Mouse (Mus musculus) ovary, adult 18-20 months (tissue): Measurements from ENCODE around the gene Gm18336.
"Not testable (repeated sequence)": the region's sequence is repeated elsewhere in the genome, so short reads cannot be mapped to it uniquely, and the experiment has no call there.

ENCODE experiments used
- DNase-seq: peaks from one replicate; pipeline ENCODE4 v3.0.0; 2022; ENCODE audit warnings: low spot score, mixed read lengths

Gene Gm18336

DNA sequence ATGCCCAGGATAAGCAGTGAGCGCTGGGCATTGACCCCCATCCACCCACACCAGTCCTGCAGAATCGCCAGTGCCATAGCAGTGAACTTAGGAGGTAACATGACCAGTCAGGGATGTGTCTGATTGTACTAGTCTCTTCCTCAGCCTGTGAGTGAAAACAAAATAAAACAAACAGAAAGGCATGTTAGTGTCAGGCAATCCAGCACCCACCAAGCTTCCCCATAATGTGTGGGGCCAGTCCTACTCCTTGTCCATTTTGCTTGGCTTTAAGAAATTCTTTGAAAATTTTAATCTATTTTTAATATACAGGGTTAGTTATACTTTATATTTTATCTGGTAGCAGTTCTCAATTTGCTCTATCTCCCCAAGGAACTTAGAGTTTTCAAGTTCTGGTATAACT lies at the start of gene Gm18336:
Gene Gm18336 (minus strand): TSS at position 101 of the 400 bp plus-strand sequence.
- DNase-seq: not testable (repeated sequence)

DNA sequence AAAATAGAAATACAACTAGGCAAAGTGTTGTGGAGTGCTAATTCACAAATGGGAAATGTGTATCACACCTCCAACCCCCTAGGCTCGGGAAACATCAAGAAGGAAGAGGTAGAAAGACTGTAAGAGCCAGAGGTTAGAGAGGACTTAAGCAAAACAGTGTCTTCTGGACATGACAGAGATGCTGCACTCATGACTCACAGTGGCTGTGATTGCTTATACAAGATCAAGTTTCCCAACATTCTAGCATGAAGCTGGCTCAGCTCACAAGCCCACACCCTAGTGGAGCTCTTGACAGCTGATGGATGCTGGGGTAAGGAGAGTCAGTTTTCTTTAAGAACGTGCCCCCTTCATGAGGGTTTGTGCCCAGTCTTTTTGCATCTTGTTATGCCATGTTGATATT lies 42.9 kb upstream of the Gm18336 start:
- DNase-seq: no peak

DNA sequence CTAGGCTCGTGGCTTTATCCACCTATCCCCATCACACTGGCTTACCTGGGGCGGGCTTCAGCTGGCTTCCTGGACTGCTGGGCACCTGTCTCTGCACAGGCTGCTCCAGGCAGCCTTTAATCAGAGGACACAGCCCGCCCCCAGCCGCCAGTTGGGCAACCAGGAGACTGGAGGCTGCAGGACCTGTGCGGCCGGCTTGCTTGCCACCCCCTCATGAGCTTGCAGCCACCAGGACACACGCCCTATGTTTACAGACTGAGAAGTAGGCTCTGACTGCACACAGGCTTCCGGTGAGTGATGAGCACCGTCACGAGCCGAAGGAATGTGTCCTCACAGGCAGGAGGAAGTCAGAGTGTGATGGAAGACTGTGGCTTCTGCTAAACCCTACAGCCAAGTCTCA lies 36.7 kb upstream of the Gm18336 start, which contains the start of gene Trex2:
Gene Trex2 (minus strand): TSS at position 93 of the 400 bp plus-strand sequence.
- no peak for DNase-seq

DNA sequence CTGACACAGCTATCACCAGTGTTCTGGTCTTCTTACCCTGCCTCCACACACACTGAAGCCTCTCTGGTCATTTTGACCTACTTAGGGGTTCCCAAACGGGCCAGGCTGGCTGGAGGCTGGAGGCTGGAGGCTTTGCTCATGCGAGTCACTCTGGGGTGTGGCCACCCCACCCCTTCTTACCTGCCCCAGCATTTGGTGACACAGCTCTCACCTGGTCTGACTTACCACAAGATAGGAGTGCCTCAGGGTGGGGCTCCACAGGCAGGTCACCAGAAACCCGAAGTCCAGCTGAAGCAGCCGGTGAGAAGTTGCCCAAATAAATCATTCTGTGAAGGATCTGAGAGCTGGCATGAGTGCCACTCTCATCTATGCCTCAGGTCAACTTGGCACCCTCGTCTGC lies 34.3 kb upstream of the Gm18336 start:
- no peak for DNase-seq

DNA sequence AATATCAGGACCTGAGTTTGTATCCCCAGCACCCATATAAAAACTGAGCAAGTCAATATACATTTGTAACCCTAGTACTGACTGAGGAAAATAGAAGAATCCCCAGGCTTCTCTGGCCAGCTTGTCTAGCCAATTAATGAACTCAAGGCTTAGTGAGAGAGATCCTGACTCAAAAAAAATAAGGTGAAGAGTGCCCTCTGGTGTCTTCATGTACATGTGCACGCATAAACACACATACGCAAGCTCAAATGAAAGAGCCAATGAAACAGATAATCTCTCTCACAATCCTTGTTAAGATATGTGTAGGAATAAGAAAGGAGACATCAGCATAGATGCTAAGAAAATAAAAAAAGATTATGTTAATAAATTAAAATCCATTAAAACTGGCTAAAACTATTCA lies 31.5 kb upstream of the Gm18336 start:
- DNase-seq: no peak

DNA sequence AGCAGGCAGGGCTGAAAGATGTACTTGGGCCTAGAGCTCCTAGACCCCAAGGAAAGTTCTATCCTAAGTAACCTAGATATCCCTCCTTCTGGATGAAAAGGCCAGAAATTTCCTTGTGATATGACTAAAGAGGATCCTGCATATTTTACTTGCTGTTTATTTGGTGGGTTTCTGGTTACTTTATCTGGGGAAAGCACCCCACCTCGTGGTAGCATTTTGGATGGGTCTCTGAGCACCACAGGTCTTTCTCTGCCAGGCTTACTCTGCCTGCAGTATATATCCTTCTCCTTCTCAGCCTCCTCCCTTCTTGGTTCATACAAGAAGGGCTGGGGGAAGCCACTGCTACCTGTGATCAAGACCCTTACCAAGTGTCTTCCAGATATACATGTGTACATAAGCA lies 14.2 kb upstream of the Gm18336 start:
- DNase-seq: no peak

DNA sequence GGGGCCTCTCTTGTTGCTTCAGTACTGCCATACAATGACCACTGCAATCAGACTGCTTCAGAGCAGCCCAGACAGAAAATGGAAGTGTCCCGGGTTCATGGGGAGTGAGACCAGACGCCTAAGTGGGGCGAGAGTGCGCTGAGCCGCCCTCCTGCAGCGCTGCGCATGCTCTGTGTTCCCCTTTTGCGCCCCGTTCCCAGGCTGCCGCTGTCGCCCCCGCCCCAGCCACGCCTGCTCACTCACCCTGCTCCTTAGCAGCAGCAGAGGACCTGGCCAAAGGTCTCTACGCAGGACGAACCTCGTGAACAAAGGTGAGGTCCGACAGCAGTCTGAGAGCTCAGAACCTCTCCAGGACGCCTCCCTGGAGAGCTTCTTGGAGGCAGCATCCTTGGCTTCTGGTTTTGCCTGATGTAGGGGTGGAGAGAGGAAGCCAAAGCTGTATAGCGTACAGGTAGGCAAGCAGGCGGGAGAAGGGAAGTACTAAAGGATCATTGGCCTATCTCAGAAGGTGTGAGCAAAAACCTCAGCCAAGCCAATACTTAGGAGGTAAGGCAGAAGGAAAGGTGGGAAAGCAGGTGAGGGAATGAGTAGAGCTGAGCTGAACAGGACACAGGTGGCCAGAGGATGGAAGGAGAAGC lies 12.5 kb upstream of the Gm18336 start, which contains the start of gene Zfp92:
Gene Zfp92 (plus strand): TSS at position 217 of the 638 bp plus-strand sequence.
- no peak for DNase-seq

DNA sequence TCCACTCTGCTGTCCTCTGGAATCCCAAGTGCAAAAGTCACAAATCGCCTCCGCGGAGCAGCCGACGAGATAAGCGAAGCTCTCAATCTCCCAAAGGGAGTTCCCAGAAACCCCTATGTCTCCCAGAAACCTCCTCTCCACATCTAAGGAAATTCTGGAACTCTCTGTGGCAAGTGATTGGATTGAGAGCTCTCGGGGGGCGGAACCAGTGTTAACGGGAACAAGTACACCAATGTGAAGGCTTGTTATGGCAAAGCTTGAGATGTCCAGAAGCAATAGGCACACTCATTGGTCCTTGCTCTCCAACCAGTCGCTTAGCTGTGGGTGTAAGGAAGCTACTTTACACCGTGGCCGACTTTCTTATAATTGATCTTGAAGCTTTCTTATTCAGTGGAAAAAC lies 3.1 kb upstream of the Gm18336 start:
- DNase-seq: no peak

DNA sequence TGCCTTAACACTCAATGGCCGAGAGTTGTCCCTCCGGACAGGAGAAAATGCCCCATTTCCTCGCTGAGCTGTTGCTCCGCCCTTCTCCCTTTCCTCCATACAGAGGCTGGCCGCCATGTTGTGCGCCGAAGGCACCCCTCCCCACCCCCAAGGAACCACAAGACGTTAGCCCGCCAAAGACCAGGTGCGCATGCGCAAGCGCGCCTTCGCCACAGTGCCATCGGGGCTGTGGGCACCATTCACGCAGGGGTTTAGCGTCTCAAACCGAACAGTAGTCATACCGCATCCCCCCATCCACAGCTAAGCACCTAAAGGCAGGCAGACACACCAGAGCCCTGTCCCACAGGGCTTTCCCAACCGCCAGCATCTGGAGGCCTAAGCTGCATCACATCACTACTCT lies 2.4 kb upstream of the Gm18336 start:
- no peak for DNase-seq

DNA sequence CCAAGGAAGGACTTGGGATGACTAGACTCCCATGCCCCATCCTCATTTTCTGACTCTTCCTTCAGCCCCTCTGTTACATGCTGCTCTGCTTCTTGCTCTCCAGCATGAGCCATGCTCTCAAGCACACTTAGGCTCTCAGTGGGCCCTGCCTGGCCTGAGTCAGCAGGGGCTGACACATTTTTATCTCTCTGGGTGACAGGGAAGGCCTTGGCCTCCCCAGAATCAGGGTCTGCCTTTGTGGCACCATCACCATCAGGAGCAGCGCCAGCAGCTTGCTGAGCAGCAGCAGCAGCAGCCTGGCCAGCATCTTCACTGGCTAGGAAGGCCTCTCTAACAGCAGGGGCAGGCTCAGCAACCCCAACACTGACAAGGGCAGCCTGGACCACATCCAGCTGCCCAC lies 2.1 kb downstream of the Gm18336 start:
- no peak for DNase-seq

DNA sequence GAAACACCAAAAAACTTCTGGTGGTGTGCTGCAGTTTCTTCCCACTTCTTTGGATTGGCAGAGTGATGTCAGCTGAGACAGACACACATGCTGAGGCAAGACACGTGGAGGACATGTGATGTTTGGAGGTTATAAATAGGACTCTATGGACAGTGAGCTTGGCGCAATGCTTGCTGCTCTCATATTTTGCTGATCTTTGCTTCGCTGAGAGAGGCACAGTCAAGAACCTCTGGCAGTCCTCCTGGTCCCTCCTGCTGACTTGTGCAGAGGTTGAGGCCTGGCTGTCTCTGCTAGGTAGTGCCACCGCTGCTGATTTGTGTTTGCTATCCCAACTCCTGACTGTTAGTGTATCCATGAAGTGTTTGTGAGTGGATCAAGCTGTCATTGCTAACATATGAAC lies 7.1 kb downstream of the Gm18336 start:
- no peak for DNase-seq

DNA sequence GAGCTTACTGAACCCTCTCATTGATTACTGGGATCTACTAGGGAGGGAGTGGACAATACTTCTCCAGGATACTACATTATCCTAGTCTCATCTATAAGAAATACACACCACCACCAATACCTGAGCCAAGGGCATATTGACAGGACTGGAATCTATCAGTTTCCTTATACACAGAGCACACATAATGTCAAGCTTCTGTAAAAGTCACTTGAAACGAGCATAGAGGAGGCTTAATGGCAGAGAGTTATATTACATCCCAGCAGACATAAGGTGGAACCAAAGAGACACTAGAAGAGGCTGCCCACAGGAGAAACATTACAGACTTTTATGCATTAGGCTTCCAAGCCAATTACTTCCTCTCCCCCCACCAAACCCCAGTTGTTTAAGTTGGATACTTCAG lies 13.6 kb downstream of the Gm18336 start:
- no peak for DNase-seq

DNA sequence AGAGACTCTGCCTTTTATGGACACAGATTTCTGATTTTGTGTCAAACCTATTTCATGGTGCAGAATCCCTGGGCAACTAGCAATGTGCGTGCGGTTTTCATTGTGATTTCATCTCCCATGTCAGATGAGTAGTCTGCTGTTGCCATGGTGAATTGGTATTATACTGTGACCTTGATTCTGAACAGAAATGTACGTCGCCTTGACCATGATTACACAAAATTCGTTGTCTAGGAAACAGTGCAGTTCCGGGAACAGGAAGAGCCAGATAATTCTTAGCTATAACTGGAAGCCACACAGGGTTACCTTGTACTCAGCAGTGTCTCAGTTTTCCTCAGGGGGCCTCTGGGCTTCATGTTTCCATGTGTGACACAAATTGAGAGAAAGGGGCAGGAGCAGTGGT lies 14.1 kb downstream of the Gm18336 start:
- no peak for DNase-seq

DNA sequence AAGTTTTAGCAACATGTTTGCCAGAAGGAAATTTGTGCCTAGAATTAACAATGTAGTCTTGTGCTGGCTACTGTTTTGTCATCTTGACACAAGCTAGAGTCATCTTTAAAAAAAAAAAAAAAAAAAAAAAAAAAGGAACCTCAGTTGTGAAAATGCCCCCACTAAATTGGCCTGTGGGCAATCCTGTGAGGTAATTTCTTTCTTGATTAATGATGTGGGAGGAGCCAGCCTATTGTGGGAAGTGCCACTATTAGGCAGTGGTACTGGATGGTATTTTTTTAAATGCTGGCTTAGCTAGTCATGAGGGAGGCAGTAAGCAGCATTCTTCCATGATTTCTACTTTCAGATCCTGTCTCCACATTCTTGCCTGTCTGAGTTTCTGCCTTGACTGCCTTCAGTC lies 35.2 kb downstream of the Gm18336 start:
- DNase-seq: no peak

DNA sequence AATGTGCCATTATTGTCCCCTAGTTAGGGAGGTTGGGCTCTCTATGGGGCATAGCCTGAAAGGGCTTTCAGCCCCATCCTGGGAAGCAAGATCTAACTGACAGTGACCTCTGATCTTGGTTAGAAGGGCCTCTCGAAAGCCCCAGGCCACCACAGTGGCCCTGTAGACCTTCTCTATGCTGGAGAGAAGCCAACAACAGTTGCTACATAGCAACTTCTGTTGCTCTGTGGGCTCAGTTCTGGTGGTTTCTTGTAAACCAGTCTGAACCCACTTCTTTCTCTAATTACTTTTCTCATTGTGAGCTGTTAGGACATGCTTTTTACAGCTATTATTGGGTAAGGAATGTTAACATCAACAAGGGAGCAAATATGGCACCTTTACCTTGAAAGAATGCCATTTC lies 41.8 kb downstream of the Gm18336 start:
- DNase-seq: no peak

DNA sequence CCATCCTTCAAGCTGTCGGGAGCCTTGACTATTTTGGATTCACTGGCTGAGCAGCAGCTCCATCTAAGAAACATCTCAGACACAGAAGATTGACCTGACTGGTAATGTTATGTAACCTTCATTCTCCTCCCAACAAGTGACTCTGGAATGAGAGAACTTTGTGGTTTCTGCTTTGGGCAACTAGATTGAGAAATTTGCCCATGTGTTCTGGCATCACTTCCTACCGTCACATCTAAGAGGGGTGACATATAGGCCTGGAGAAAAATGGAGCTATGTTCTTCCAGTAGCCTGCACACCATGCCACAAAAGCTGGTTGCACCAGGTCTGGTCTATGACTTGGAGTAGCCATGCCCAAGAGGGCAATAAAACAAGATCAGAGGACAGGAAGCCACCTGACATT lies 42.4 kb downstream of the Gm18336 start:
- no peak for DNase-seq
